Mouse (Mus musculus): ENCODE measurements around the gene Cwc27. TPM values are rescaled to one million over a fixed set of nuclear protein-coding genes. Genes with fewer than 3 reads are reported as not detected.

Cwc27 gene
- polyA plus RNA-seq (2015; fragmentation: Nextera tagmentation; extraction: Ambion mirVana): 28.3 and 28.6 TPM in 2 replicates

DNA sequence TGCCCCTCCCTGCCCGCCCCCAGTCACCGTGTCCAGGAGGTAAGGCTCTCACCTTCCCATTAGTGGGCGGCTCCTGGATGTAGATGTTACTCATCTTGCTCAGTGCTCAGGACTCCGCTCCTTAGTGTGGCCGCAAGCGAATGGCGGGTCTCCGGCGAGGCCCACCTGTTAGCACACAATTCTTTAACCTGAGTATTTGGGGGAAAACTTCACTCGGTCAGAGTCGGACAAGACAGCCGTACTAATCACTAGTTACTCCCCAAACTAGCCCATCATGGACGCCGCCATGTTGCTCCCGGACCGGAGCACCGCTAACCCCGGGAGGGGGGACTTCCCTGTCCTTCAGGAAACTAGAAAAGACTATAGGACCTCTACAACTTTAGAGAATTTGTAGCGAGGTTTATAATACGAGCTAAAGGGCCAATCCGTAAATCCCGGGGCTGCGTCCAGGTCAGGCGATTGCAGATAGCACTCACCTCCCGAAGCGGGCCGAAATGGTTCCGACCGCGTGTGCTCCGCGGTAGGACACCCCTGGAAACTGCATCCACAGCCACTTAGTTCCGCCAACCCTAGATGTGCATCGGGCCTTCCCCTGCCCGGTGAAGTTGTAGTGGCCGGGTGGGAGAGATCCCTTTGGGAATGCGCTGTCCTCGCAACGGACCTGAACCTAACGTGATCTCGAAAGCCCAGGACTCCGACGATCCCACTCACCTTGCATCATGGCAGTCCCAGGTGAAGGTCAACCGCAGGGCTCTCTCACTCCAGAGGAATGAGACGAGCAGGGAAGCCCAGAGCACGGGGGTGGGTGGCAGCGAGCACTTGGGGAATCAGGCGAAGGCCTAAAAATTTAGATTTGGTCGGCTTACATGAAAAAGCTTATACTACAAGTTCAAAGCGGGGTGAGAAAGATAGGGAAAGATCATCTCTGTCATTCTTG lies at the start of gene Cwc27:
Gene Cwc27, minus strand, starts transcription at position 508 of the 937 bp plus-strand sequence.
- Histone ChIP-seq H3K9me3 (ENCODE audit: control insufficient read depth, low read length) (no peaks in the 10 kb centered on the region), H3K4me2 (ENCODE audit: low read length) (peak within 1 kb of the TSS; percentile 82), H3K27me3 (replicated peaks; ENCODE audit: control insufficient read depth, insufficient read depth, low read length) (no peaks in the 10 kb centered on the region), H3K27ac (ENCODE audit: low read length) (peak within 1 kb of the TSS; percentile 83), H3K9ac (replicated peaks; ENCODE audit: low read depth, low read length) (peak within 1 kb of the TSS; percentile 89), H3K36me3 (ENCODE audit: control insufficient read depth, insufficient read depth) (no peaks in the 10 kb centered on the region), H3K4me3 (replicated peaks; ENCODE audit: low read length) (peak within 1 kb of the TSS; percentile 66), H3K4me1 (replicated peaks; ENCODE audit: control insufficient read depth, insufficient read depth, low read length) (peaks cover 19% of the 10 kb centered on the region)
- WGBS: under 1% methylated on average over 50 of the region's 50 CpGs
- ATAC-seq: peak; percentile 97

DNA sequence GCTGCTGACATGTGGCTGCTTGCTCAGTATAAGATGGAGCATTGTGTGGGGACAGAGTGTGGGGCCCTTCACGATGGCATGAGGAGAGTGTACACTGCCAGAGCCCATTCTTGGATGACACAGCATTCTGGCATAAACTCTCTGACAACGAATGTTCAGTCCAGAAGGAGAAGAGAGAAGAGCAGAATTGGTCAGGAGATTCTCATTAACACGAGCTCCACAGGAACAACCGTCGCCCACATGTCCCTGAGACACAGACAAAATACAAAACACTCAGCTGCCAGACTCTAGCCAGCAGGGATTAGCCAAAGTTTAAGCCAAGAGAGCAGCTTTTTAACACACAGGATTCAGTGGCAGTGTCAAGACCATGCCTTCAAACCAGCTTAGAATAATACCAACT lies 49.8 kb upstream of the Cwc27 start:
- H3K9me3 ChIP-seq (ENCODE audit: control insufficient read depth, low read length): no peaks in the 10 kb centered on the region
- peaks cover 8% of the 10 kb centered on the region; the same call in 1 of the 2 replicates for H3K4me1 ChIP-seq (replicated peaks; ENCODE audit: control insufficient read depth, insufficient read depth, low read length)
- ATAC-seq: no peak
- H3K27ac ChIP-seq (ENCODE audit: low read length): no peak overlapping the region
- no peak overlapping the region for H3K9ac ChIP-seq (replicated peaks; ENCODE audit: low read depth, low read length)
- no peak overlapping the region for H3K4me2 ChIP-seq (ENCODE audit: low read length)
- no peaks in the 10 kb centered on the region for H3K27me3 ChIP-seq (replicated peaks; ENCODE audit: control insufficient read depth, insufficient read depth, low read length)
- H3K36me3 ChIP-seq (ENCODE audit: control insufficient read depth, insufficient read depth): no peaks in the 10 kb centered on the region
- WGBS: 69% methylated on average over 5 of the region's 5 CpGs
- H3K4me3 ChIP-seq (replicated peaks; ENCODE audit: low read length): no peak overlapping the region

- Histone ChIP-seq H3K27me3 (replicated peaks; ENCODE audit: control insufficient read depth, insufficient read depth, low read length) (no peaks in the 10 kb centered on the region), H3K9ac (replicated peaks; ENCODE audit: low read depth, low read length) (peak within 1 kb of the TSS; percentile 78), H3K27ac (ENCODE audit: low read length) (no peak within 1 kb of the TSS), H3K9me3 (ENCODE audit: control insufficient read depth, low read length) (no peaks in the 10 kb centered on the region), H3K4me1 (replicated peaks; ENCODE audit: control insufficient read depth, insufficient read depth, low read length) (peaks cover 8% of the 10 kb centered on the region; the same call in 1 of the 2 replicates), H3K4me2 (ENCODE audit: low read length) (peak within 1 kb of the TSS; percentile 99), H3K4me3 (replicated peaks; ENCODE audit: low read length) (peak within 1 kb of the TSS; percentile 55), H3K36me3 (ENCODE audit: control insufficient read depth, insufficient read depth) (no peaks in the 10 kb centered on the region)
- 4% methylated on average over 38 of the region's 38 CpGs for WGBS
- peak; percentile 89 for ATAC-seq
These were observed 46.4 kb upstream of the Cwc27 start, which contains the start of gene Shisal2b for GRCm38 (mm10) chr13:104863127-104863979. Shisal2b (minus strand) TSS chr13:104863893.

- no peak for ATAC-seq
- Histone ChIP-seq H3K36me3 (ENCODE audit: control insufficient read depth, insufficient read depth) (no peaks in the 10 kb centered on the region), H3K9ac (replicated peaks; ENCODE audit: low read depth, low read length) (no peak overlapping the region), H3K4me1 (replicated peaks; ENCODE audit: control insufficient read depth, insufficient read depth, low read length) (no peaks in the 10 kb centered on the region), H3K27ac (ENCODE audit: low read length) (no peak overlapping the region), H3K4me2 (ENCODE audit: low read length) (no peak overlapping the region), H3K4me3 (replicated peaks; ENCODE audit: low read length) (no peak overlapping the region), H3K9me3 (ENCODE audit: control insufficient read depth, low read length) (no peaks in the 10 kb centered on the region), H3K27me3 (replicated peaks; ENCODE audit: control insufficient read depth, insufficient read depth, low read length) (no peaks in the 10 kb centered on the region)
- WGBS: 76% methylated on average over 2 of the region's 2 CpGs
These were observed 36.7 kb upstream of the Cwc27 start for GRCm38 (mm10) chr13:104853645-104854044.

- H3K9ac ChIP-seq (replicated peaks; ENCODE audit: low read depth, low read length): no peak overlapping the region
- no peaks in the 10 kb centered on the region for H3K9me3 ChIP-seq (ENCODE audit: control insufficient read depth, low read length)
- peaks cover 2% of the 10 kb centered on the region; the same call in 1 of the 2 replicates for H3K36me3 ChIP-seq (ENCODE audit: control insufficient read depth, insufficient read depth)
- H3K27me3 ChIP-seq (replicated peaks; ENCODE audit: control insufficient read depth, insufficient read depth, low read length): no peaks in the 10 kb centered on the region
- no peak overlapping the region for H3K27ac ChIP-seq (ENCODE audit: low read length)
- H3K4me1 ChIP-seq (replicated peaks; ENCODE audit: control insufficient read depth, insufficient read depth, low read length): no peaks in the 10 kb centered on the region
- no peak for ATAC-seq
- H3K4me2 ChIP-seq (ENCODE audit: low read length): no peak overlapping the region
- 84% methylated on average over 9 of the region's 13 CpGs for WGBS
- H3K4me3 ChIP-seq (replicated peaks; ENCODE audit: low read length): no peak overlapping the region
These were observed 26.6 kb upstream of the Cwc27 start for GRCm38 (mm10) chr13:104843295-104844089.

GRCm38 (mm10) chr13:104841937-104842336 lies 25.0 kb upstream of the Cwc27 start:
- 86% methylated on average over 4 of the region's 4 CpGs for WGBS
- H3K9ac ChIP-seq (replicated peaks; ENCODE audit: low read depth, low read length): no peak overlapping the region
- H3K36me3 ChIP-seq (ENCODE audit: control insufficient read depth, insufficient read depth): peaks cover 2% of the 10 kb centered on the region; the same call in 1 of the 2 replicates
- no peak overlapping the region for H3K27ac ChIP-seq (ENCODE audit: low read length)
- no peak overlapping the region for H3K4me2 ChIP-seq (ENCODE audit: low read length)
- no peaks in the 10 kb centered on the region for H3K9me3 ChIP-seq (ENCODE audit: control insufficient read depth, low read length)
- no peak for ATAC-seq
- no peaks in the 10 kb centered on the region for H3K4me1 ChIP-seq (replicated peaks; ENCODE audit: control insufficient read depth, insufficient read depth, low read length)
- no peak overlapping the region for H3K4me3 ChIP-seq (replicated peaks; ENCODE audit: low read length)
- no peaks in the 10 kb centered on the region for H3K27me3 ChIP-seq (replicated peaks; ENCODE audit: control insufficient read depth, insufficient read depth, low read length)

DNA sequence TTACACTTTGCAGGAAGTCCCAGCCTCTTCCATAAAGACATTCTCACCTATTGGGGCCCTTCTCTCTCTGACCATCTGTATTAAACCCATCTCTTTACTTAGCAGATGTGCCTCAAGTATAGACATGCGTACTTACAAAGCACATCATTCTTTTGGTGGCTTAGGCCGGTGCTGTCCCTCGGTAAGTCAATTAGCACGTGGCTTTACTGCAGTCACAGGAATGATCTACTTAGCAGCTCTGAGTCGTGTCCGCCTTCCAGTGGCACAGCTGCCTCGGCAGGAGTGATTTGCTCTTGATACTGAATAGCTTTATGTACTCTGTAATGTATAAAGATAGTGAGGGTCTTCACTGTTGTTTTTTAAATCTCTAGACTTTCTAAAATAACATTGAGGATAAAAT lies 20.7 kb upstream of the Cwc27 start:
- no peaks in the 10 kb centered on the region for H3K4me1 ChIP-seq (replicated peaks; ENCODE audit: control insufficient read depth, insufficient read depth, low read length)
- 81% methylated on average over 7 of the region's 7 CpGs for WGBS
- no peak for ATAC-seq
- H3K9ac ChIP-seq (replicated peaks; ENCODE audit: low read depth, low read length): no peak overlapping the region
- H3K27ac ChIP-seq (ENCODE audit: low read length): no peak overlapping the region
- peaks cover 6% of the 10 kb centered on the region for H3K36me3 ChIP-seq (ENCODE audit: control insufficient read depth, insufficient read depth)
- no peak overlapping the region for H3K4me3 ChIP-seq (replicated peaks; ENCODE audit: low read length)
- H3K4me2 ChIP-seq (ENCODE audit: low read length): no peak overlapping the region
- H3K9me3 ChIP-seq (ENCODE audit: control insufficient read depth, low read length): no peaks in the 10 kb centered on the region
- no peaks in the 10 kb centered on the region for H3K27me3 ChIP-seq (replicated peaks; ENCODE audit: control insufficient read depth, insufficient read depth, low read length)

DNA sequence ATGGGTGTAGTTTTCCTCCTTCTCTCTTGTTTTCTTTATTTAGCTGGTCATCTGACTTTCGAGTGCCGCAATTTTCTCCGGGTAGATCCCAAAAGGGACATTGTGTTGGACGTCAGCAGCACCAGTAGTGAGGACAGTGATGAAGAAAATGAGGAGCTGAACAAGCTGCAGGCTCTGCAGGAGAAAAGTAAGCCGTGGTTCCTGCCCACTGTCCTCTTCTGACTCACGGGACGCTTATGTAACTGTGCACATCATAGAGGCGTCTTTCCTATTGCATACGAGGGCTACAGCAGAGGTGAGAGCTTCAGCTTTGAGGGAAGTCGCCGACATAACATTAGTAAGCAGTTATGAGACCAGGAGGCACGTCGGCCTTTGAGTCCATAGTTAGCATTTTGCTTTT lies 15.9 kb upstream of the Cwc27 start:
- Histone ChIP-seq H3K9me3 (ENCODE audit: control insufficient read depth, low read length) (no peaks in the 10 kb centered on the region), H3K4me3 (replicated peaks; ENCODE audit: low read length) (no peak overlapping the region), H3K4me2 (ENCODE audit: low read length) (no peak overlapping the region), H3K27ac (ENCODE audit: low read length) (no peak overlapping the region), H3K27me3 (replicated peaks; ENCODE audit: control insufficient read depth, insufficient read depth, low read length) (no peaks in the 10 kb centered on the region), H3K9ac (replicated peaks; ENCODE audit: low read depth, low read length) (no peak overlapping the region), H3K4me1 (replicated peaks; ENCODE audit: control insufficient read depth, insufficient read depth, low read length) (no peaks in the 10 kb centered on the region), H3K36me3 (ENCODE audit: control insufficient read depth, insufficient read depth) (peaks cover 15% of the 10 kb centered on the region)
- no peak for ATAC-seq
- WGBS: 94% methylated on average over 13 of the region's 13 CpGs
